Mouse (Mus musculus): ENCODE measurements around the gene Vbp1. TPM values are rescaled to one million over a fixed set of nuclear protein-coding genes. Genes with fewer than 3 reads are reported as not detected.
"Not testable (repeated sequence)": the region's sequence is repeated elsewhere in the genome, so short reads cannot be mapped to it uniquely, and the experiment has no call there.

Vbp1 gene
- 1.4 and 1.7 TPM in 2 replicates for polyA plus RNA-seq (2012; rRNA removed)

- H3K36me3 ChIP-seq (ENCODE audit: control insufficient read depth, insufficient read depth, low read length): no peaks in the 10 kb centered on the region
- peak; percentile 80 to 83 for DNase-seq (ENCODE audit: low read depth in 1 of 2, low spot score in 2 of 2)
- peaks cover 2% of the 10 kb centered on the region; the same call in 1 of the 2 replicates for H3K4me1 ChIP-seq (ENCODE audit: control insufficient read depth, insufficient read depth, insufficient read length)
- TF ChIP-seq POLR2A (IDR thresholded peaks at IDR 0.05; ENCODE audit: low read depth, low read length) (peak; percentile 71), CTCF (IDR thresholded peaks at IDR 0.05; ENCODE audit: extremely low read depth, insufficient read depth, insufficient read length, insufficient replicate concordance) (no peak)
- 19% methylated on average over 37 of the region's 37 CpGs for WGBS
- H3K27ac ChIP-seq (ENCODE audit: insufficient read depth, low read length): peak within 1 kb of the TSS; percentile 95
- H3K4me3 ChIP-seq (ENCODE audit: extremely low read depth, insufficient read depth, insufficient read length): peak within 1 kb of the TSS; percentile 80
- no peaks in the 10 kb centered on the region for H3K27me3 ChIP-seq (ENCODE audit: control insufficient read depth, insufficient read depth, low read length)
These were observed at the start of gene Vbp1 for GRCm38 (mm10) chrX:75514179-75514972. TSS of gene Vbp1 (plus strand) at chrX:75514299.

- WGBS: 31% methylated on average over 37 of the region's 37 CpGs
- peak overlapping the region; percentile 40; the same call in 1 of the 2 replicates for H3K4me3 ChIP-seq (ENCODE audit: extremely low read depth, insufficient read depth, insufficient read length)
- not testable (repeated sequence) for H3K36me3 ChIP-seq (ENCODE audit: control insufficient read depth, insufficient read depth, low read length); H3K27me3 ChIP-seq (ENCODE audit: control insufficient read depth, insufficient read depth, low read length); H3K4me1 ChIP-seq (ENCODE audit: control insufficient read depth, insufficient read depth, insufficient read length); H3K27ac ChIP-seq (ENCODE audit: insufficient read depth, low read length)
- DNase-seq (ENCODE audit: low read depth in 1 of 2, low spot score in 2 of 2): peak in 1 of 2 experiments; percentile 5
These were observed 38.9 kb upstream of the Vbp1 start for GRCm38 (mm10) chrX:75475182-75475644.

- WGBS: 79% methylated on average over 1 of the region's 1 CpGs
- DNase-seq (ENCODE audit: low read depth in 1 of 2, low spot score in 2 of 2): no peak
- TF ChIP-seq POLR2A (IDR thresholded peaks at IDR 0.05; ENCODE audit: low read depth, low read length) (no peak), CTCF (IDR thresholded peaks at IDR 0.05; ENCODE audit: extremely low read depth, insufficient read depth, insufficient read length, insufficient replicate concordance) (no peak)
- Histone ChIP-seq H3K36me3 (ENCODE audit: control insufficient read depth, insufficient read depth, low read length) (no peaks in the 10 kb centered on the region), H3K4me3 (ENCODE audit: extremely low read depth, insufficient read depth, insufficient read length) (no peak overlapping the region), H3K27ac (ENCODE audit: insufficient read depth, low read length) (no peak overlapping the region), H3K4me1 (ENCODE audit: control insufficient read depth, insufficient read depth, insufficient read length) (no peaks in the 10 kb centered on the region), H3K27me3 (ENCODE audit: control insufficient read depth, insufficient read depth, low read length) (no peaks in the 10 kb centered on the region)
These were observed 24.2 kb upstream of the Vbp1 start for GRCm38 (mm10) chrX:75489886-75490285.

GRCm38 (mm10) chrX:75513787-75514178, 316 bp upstream of the Vbp1 start:
- H3K4me3 ChIP-seq (ENCODE audit: extremely low read depth, insufficient read depth, insufficient read length): no peak overlapping the region; the same call in 1 of the 2 replicates
- H3K4me1 ChIP-seq (ENCODE audit: control insufficient read depth, insufficient read depth, insufficient read length): peaks cover 2% of the 10 kb centered on the region; the same call in 1 of the 2 replicates
- WGBS: 44% methylated on average over 3 of the region's 3 CpGs
- H3K36me3 ChIP-seq (ENCODE audit: control insufficient read depth, insufficient read depth, low read length): no peaks in the 10 kb centered on the region
- no peaks in the 10 kb centered on the region for H3K27me3 ChIP-seq (ENCODE audit: control insufficient read depth, insufficient read depth, low read length)
- no peak overlapping the region for H3K27ac ChIP-seq (ENCODE audit: insufficient read depth, low read length)
- DNase-seq (ENCODE audit: low read depth in 1 of 2, low spot score in 2 of 2): no peak
- TF ChIP-seq POLR2A (IDR thresholded peaks at IDR 0.05; ENCODE audit: low read depth, low read length) (no peak), CTCF (IDR thresholded peaks at IDR 0.05; ENCODE audit: extremely low read depth, insufficient read depth, insufficient read length, insufficient replicate concordance) (no peak)

- H3K4me1 ChIP-seq (ENCODE audit: control insufficient read depth, insufficient read depth, insufficient read length): no peaks in the 10 kb centered on the region
- peak within 1 kb of the TSS; percentile 33; the same call in 1 of the 2 replicates for H3K4me3 ChIP-seq (ENCODE audit: extremely low read depth, insufficient read depth, insufficient read length)
- no peak within 1 kb of the TSS for H3K27ac ChIP-seq (ENCODE audit: insufficient read depth, low read length)
- no peaks in the 10 kb centered on the region for H3K27me3 ChIP-seq (ENCODE audit: control insufficient read depth, insufficient read depth, low read length)
- no peak for DNase-seq (ENCODE audit: low read depth in 1 of 2, low spot score in 2 of 2)
- no peak for TF ChIP-seq CTCF (IDR thresholded peaks at IDR 0.05; ENCODE audit: extremely low read depth, insufficient read depth, insufficient read length, insufficient replicate concordance)
- no peak for TF ChIP-seq POLR2A (IDR thresholded peaks at IDR 0.05; ENCODE audit: low read depth, low read length)
- no peaks in the 10 kb centered on the region for H3K36me3 ChIP-seq (ENCODE audit: control insufficient read depth, insufficient read depth, low read length)
- WGBS: 25% methylated on average over 40 of the region's 41 CpGs
These were observed 63.7 kb downstream of the Vbp1 start, which contains the start of gene Rab39b for GRCm38 (mm10) chrX:75577582-75578324. TSS of gene Rab39b (minus strand) at chrX:75578231.

- TF ChIP-seq POLR2A (IDR thresholded peaks at IDR 0.05; ENCODE audit: low read depth, low read length) (no peak), CTCF (IDR thresholded peaks at IDR 0.05; ENCODE audit: extremely low read depth, insufficient read depth, insufficient read length, insufficient replicate concordance) (no peak)
- no peaks in the 10 kb centered on the region for H3K4me1 ChIP-seq (ENCODE audit: control insufficient read depth, insufficient read depth, insufficient read length)
- H3K27ac ChIP-seq (ENCODE audit: insufficient read depth, low read length): no peak overlapping the region
- no peaks in the 10 kb centered on the region for H3K36me3 ChIP-seq (ENCODE audit: control insufficient read depth, insufficient read depth, low read length)
- H3K4me3 ChIP-seq (ENCODE audit: extremely low read depth, insufficient read depth, insufficient read length): no peak overlapping the region
- DNase-seq (ENCODE audit: low read depth in 1 of 2, low spot score in 2 of 2): no peak
- no peaks in the 10 kb centered on the region for H3K27me3 ChIP-seq (ENCODE audit: control insufficient read depth, insufficient read depth, low read length)
- WGBS: 92% methylated on average over 2 of the region's 2 CpGs
These were observed 64.4 kb downstream of the Vbp1 start for GRCm38 (mm10) chrX:75578539-75578938.

Other genes starting within 250 kb of the Vbp1 start
- 2.6 and 2.8 TPM in 2 replicates for gene Fundc2, start 131.9 kb upstream of the Vbp1 start, polyA plus RNA-seq (2012; rRNA removed)
- gene F8, start 131.7 kb upstream of the Vbp1 start, polyA plus RNA-seq (2012; rRNA removed): 0.21 and 0.22 TPM in 2 replicates
- gene Cmc4, start 97.7 kb upstream of the Vbp1 start, polyA plus RNA-seq (2012; rRNA removed): 1.8 and 2.2 TPM in 2 replicates
- gene Mtcp1, start 97.7 kb upstream of the Vbp1 start, polyA plus RNA-seq (2012; rRNA removed): 3.6 and 3.9 TPM in 2 replicates
- 3.1 and 4.4 TPM in 2 replicates for gene Brcc3, start 97.7 kb upstream of the Vbp1 start, polyA plus RNA-seq (2012; rRNA removed)
- gene Rab39b, start 63.9 kb downstream of the Vbp1 start, polyA plus RNA-seq (2012; rRNA removed): 0.09 and 0.12 TPM in 2 replicates